In the genomic region with DNA sequence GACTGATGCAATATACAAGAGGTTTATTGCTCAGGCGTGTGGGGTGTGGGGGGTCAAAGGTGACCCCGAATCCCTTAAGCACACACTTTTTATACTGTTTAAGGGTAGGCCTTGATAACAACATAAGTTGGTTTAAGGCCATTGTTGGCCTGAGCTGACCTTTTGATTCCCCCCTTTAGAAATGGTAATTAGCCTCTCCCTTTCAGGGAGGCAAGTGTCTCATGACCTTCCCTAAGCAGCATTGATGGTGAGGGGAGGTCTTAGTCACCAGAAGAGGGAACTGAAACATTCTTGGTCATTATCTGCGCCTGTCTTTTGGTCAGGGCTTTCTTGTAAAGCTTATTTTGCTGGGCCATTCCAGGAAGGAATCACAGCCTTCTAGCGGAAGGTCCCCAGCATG, we compare ENCODE assay signal across 27 mouse cellular contexts.
"Had no signal": no experiment of that assay in that cellular context is flagged by ENCODE, and none has a peak within 500 bp of the region (broad histone marks: within the 10 kb centered on the region; RNA-seq: fewer than 3 reads in every experiment).

No protein-coding gene starts in this region.

- H3K27ac ChIP-seq: heart, adult 2 months; heart, embryonic 13.5 days; heart, embryonic 15.5 days; hindbrain, embryonic 10.5 days; hindbrain, embryonic 12.5 days; hindbrain, embryonic 14.5 days; intestine, embryonic 15.5 days; kidney, embryonic 15.5 days; kidney, postnatal 0 days; limb, embryonic 13.5 days; limb, embryonic 15.5 days; liver, embryonic 12.5 days had no signal

- H3K4me1 ChIP-seq: liver, embryonic 12.5 days had no signal

- ATAC-seq: hindbrain, embryonic 16.5 days; inflammation-experienced regulatory T-cells, adult 6 months; intestine, embryonic 15.5 days; intestine, postnatal 0 days; liver, embryonic 12.5 days had no signal

- H3K4me3 ChIP-seq: heart, adult 2 months; heart, embryonic 13.5 days; heart, embryonic 15.5 days; hindbrain, embryonic 10.5 days; hindbrain, embryonic 12.5 days; intestine, embryonic 15.5 days; kidney, embryonic 15.5 days; limb, embryonic 13.5 days; limb, embryonic 15.5 days; liver, embryonic 12.5 days had no signal

- H3K9ac ChIP-seq: heart, embryonic 13.5 days; heart, embryonic 15.5 days; hindbrain, embryonic 12.5 days; hindbrain, embryonic 14.5 days; intestine, embryonic 15.5 days; kidney, embryonic 15.5 days; limb, embryonic 13.5 days; limb, embryonic 15.5 days; liver, embryonic 12.5 days had no signal

- H3K9me3 ChIP-seq: heart, embryonic 15.5 days; liver, embryonic 12.5 days had no signal

- H3K27me3 ChIP-seq: heart, embryonic 13.5 days; heart, embryonic 15.5 days; hindbrain, embryonic 12.5 days; intestine, embryonic 15.5 days; kidney, embryonic 15.5 days; limb, embryonic 13.5 days; limb, embryonic 15.5 days had no signal

- H3K4me2 ChIP-seq: heart, embryonic 11.5 days; heart, embryonic 13.5 days; heart, embryonic 15.5 days; hindbrain, embryonic 12.5 days; hindbrain, embryonic 14.5 days; intestine, embryonic 15.5 days; kidney, embryonic 15.5 days; limb, embryonic 13.5 days; limb, embryonic 15.5 days; liver, embryonic 12.5 days had no signal

- DNase-seq: gastrocnemius, postnatal 14 days; gastrocnemius, postnatal 36 days; heart, adult 11 months; heart, adult 2 months; heart, postnatal 4 days; kidney, adult 2 months; kidney, adult 9 months; kidney, postnatal 14 days; kidney, postnatal 36 days; layer of hippocampus, adult 9-11 months; layer of hippocampus, postnatal 36 days; left cerebral cortex, postnatal 4 days had no signal

- H3K36me3 ChIP-seq: heart, embryonic 15.5 days; hindbrain, embryonic 12.5 days; intestine, embryonic 15.5 days; limb, embryonic 13.5 days; limb, embryonic 15.5 days; liver, embryonic 12.5 days had no signal
